Mouse (Mus musculus) hindbrain, embryonic 12.5 days (tissue): ENCODE data around the gene Pitpnm1. TPM values are rescaled to one million over a fixed set of nuclear protein-coding genes. Genes with fewer than 3 reads are reported as not detected.

ENCODE experiments used
- ATAC-seq: fragments of 200-750 bp; cut with Nextera tagmentation; 2 replicates; pipeline ENCODE4 v1.8.0; 2017; ENCODE audit warnings: moderate TSS enrichment; ENCODE audit not compliant: low FRiP score
- H3K27ac ChIP-seq: fragments of 300-500 bp; sonication (generic); 2 replicates; pipeline ENCODE4 v1.5.1; 2016; ENCODE audit warnings: mild to moderate bottlenecking
- H3K27me3 ChIP-seq: fragments of 300-500 bp; sonication (generic); 2 replicates; pipeline ENCODE4 v1.6.1; 2016; ENCODE audit warnings: mild to moderate bottlenecking
- H3K36me3 ChIP-seq: fragments of 300-500 bp; sonication (generic); 2 replicates; pipeline ENCODE4 v1.6.1; 2016; ENCODE audit warnings: mild to moderate bottlenecking
- H3K4me1 ChIP-seq: fragments of 300-500 bp; sonication (generic); 2 replicates; pipeline ENCODE4 v1.6.1; 2016
- H3K4me2 ChIP-seq: fragments of 300-500 bp; sonication (generic); replicated peaks from 2 replicates; pipeline ENCODE4 v1.6.1; 2016; ENCODE audit warnings: mild to moderate bottlenecking
- H3K4me3 ChIP-seq: fragments of 300-500 bp; sonication (generic); 2 replicates; pipeline ENCODE4 v1.5.1; 2016; ENCODE audit warnings: mild to moderate bottlenecking
- H3K9ac ChIP-seq: fragments of 300-500 bp; sonication (generic); 2 replicates; pipeline ENCODE4 v1.6.1; 2016; ENCODE audit warnings: mild to moderate bottlenecking, moderate library complexity
- H3K9me3 ChIP-seq: fragments of 300-500 bp; sonication (generic); replicated peaks from 2 replicates; pipeline ENCODE4 v1.6.1; 2016; ENCODE audit warnings: mild to moderate bottlenecking
- WGBS: fragments of 180-500 bp; shearing (Covaris S2); methylation state at CpG from one replicate; pipeline ENCODE4 v1.1.7; 2016; 5-methylcytosine and 5-hydroxymethylcytosine counted together
- polyA plus RNA-seq: library from polyadenylated mRNA; unstranded; fragments of >200 nt; fragmentation: Nextera tagmentation; extraction: Ambion mirVana; gene quantifications from 2 replicates; pipeline ENCODE4 v1.2.1, GENCODE M21; 2016

The Pitpnm1 gene
- polyA plus RNA-seq, 1 experiment from 2014 or later: 24.4 TPM

DNA sequence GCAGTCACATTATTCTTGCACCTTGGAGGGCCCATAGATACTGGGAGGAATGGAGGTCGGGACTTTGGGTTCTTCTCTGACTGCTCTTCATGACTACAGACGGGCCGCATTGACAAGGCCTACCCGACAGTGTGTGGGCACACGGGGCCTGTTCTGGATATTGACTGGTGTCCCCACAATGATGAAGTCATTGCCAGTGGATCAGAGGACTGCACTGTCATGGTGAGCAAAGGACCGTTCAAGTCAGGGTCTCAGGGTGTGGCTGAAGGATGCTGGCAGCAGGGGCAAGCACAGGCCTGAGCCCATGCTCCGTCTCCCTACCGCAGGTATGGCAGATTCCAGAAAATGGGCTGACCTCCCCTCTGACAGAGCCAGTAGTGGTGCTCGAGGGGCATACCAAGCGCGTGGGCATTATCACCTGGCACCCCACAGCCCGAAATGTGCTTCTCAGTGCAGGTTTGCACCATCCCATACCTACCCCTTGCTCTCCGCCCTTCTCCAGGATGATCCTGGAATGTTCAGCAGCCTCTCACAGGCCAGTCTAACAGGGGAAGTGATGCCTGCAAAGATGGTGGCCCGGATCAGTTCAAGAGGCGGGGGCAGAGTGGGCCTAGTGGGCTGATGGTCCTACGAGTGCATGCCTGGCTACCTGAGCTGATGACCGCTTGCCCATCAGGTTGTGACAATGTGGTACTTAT is 50.1 kb downstream of the Pitpnm1 start:
- Histone ChIP-seq H3K27me3 (no peaks in the 10 kb centered on the region), H3K4me1 (peaks cover 26% of the 10 kb centered on the region), H3K9me3 (no peaks in the 10 kb centered on the region), H3K4me2 (peak overlapping the region; percentile 89; the same call in 1 of the 2 replicates), H3K4me3 (no peak overlapping the region), H3K27ac (no peak overlapping the region), H3K36me3 (peaks cover 29% of the 10 kb centered on the region), H3K9ac (no peak overlapping the region; the same call in 1 of the 2 replicates)
- 96% methylated on average over 17 of the region's 17 CpGs for WGBS
- no peak for ATAC-seq

DNA sequence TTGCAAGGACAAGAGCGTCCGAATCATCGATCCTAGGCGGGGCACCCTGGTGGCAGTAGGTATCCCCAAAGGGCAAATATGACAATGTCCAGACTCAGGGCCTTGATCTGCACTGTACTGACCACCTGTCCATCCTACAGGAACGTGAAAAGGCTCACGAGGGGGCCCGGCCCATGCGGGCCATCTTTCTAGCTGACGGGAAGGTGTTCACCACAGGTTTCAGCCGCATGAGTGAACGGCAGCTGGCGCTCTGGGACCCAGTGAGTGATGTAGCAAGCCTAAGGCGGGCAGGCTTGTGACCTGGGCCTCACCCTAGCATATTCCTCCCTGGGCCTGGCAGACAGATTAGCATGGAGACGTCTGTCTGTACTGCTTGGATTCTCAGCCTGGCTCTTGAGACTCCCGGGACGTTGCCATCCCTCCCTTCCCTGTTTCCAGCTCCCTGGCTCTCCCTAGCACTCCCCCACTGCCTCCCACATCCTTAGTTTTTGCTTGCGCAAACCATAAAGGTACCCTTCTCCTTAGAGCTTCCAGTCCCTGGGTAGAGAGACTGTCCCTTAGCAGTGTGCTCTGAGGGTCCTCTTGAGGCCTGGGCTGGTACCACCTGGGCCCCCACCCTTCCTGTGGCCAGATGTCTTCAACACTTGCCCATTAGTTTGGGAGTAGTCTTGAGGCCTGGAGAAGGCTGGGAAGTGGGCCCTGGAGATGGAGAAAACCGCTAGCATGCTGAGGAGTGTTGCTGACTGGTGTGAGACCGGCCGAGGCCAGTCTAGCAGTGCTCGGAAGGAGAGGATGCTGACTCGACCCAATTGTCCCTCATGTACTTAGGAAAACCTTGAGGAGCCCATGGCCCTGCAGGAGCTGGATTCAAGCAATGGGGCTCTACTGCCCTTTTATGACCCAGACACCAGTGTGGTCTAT is 51.0 kb downstream of the Pitpnm1 start:
- H3K36me3 ChIP-seq: peaks cover 33% of the 10 kb centered on the region
- no peak overlapping the region for H3K4me2 ChIP-seq
- no peak overlapping the region for H3K27ac ChIP-seq
- H3K4me1 ChIP-seq: peaks cover 26% of the 10 kb centered on the region
- no peaks in the 10 kb centered on the region for H3K27me3 ChIP-seq
- ATAC-seq: no peak
- H3K4me3 ChIP-seq: no peak overlapping the region
- no peak overlapping the region for H3K9ac ChIP-seq
- H3K9me3 ChIP-seq: no peaks in the 10 kb centered on the region
- 88% methylated on average over 22 of the region's 22 CpGs for WGBS

DNA sequence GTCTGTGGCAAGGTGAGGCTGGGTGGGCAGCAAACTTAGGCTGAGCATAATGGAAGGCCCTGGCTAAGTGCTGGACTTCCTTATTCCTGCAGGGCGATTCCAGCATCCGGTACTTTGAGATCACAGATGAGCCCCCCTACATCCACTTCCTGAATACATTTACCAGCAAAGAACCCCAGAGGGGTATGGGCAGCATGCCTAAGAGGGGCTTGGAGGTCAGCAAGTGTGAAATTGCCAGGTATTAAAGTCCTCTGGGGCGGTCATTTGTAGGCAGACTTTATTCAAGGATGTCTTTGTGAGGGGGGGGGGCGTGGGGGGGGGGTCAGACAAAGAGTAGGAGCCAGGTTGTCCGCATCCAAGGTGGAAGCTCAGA is 51.7 kb downstream of the Pitpnm1 start:
- no peak overlapping the region for H3K4me3 ChIP-seq
- ATAC-seq: no peak
- no peak overlapping the region for H3K9ac ChIP-seq
- H3K4me1 ChIP-seq: peaks cover 29% of the 10 kb centered on the region
- peaks cover 40% of the 10 kb centered on the region for H3K36me3 ChIP-seq
- H3K9me3 ChIP-seq: no peaks in the 10 kb centered on the region
- 73% methylated on average over 5 of the region's 5 CpGs for WGBS
- no peak overlapping the region for H3K27ac ChIP-seq
- no peak overlapping the region for H3K4me2 ChIP-seq
- H3K27me3 ChIP-seq: no peaks in the 10 kb centered on the region

DNA sequence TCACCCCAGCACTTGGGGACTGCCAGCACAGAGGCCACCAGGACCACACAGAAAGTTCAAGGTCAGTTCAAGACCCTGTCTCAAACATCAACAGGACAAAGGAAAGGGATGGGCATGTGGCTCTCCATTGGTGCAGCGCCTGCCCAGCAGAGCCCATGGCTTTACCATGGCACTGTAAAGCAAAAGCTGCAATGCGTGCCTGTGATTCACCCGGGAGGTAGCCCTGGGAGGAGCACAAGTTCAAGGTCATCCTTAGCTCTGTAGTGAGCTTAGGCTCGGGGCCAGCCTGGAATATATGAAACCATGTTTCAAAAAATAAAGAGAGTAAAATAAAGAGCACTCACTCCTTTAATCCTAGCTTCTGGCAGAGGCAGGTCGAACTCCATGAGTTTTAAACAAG is 52.1 kb downstream of the Pitpnm1 start:
- Histone ChIP-seq H3K4me2 (no peak overlapping the region), H3K4me1 (peaks cover 29% of the 10 kb centered on the region), H3K9me3 (no peaks in the 10 kb centered on the region), H3K27ac (no peak overlapping the region), H3K36me3 (peaks cover 44% of the 10 kb centered on the region), H3K4me3 (no peak overlapping the region), H3K27me3 (no peaks in the 10 kb centered on the region), H3K9ac (no peak overlapping the region)
- ATAC-seq: no peak
- WGBS: 88% methylated on average over 5 of the region's 5 CpGs

DNA sequence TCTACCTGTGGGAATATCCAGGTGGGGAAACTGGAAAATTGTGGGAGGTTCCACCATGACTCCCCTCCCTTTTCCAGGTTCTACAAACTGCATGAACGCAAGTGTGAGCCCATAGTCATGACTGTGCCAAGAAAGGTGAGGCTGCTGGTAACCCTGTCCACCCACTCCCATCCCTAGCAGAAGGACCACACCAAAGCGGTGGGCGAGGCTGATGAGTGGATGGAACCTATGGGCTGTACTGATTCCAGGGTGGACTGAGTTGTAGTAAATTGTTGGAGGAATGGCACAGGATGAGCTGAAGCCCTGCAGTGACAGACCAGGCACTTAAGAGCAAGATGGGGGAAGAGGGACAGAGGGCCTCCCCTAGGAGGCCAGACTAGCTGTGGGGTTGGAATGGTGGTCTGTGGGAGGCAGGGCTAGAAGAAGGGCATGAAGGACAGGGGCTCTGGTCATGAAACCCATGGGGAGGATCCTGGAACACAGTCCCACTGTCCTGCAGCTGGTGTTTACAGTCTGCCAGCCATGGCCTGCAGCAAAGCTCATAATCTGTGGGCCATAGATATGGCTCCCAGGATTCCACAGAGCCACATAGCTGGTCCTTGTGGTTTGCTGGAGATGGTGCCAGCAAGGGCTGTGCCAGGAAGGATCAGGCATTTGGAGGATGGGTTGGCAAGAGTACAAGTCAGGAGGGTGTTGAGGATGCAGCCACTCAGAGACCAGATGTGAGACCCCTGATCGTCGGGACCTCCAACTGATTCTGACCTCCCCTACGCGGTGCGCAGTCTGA is 52.8 kb downstream of the Pitpnm1 start:
- peaks cover 26% of the 10 kb centered on the region for H3K4me1 ChIP-seq
- H3K27me3 ChIP-seq: no peaks in the 10 kb centered on the region
- 87% methylated on average over 8 of the region's 8 CpGs for WGBS
- H3K9ac ChIP-seq: no peak overlapping the region
- H3K9me3 ChIP-seq: no peaks in the 10 kb centered on the region
- H3K36me3 ChIP-seq: peaks cover 51% of the 10 kb centered on the region
- no peak overlapping the region for H3K4me2 ChIP-seq
- no peak overlapping the region for H3K4me3 ChIP-seq
- no peak overlapping the region for H3K27ac ChIP-seq
- ATAC-seq: no peak

DNA sequence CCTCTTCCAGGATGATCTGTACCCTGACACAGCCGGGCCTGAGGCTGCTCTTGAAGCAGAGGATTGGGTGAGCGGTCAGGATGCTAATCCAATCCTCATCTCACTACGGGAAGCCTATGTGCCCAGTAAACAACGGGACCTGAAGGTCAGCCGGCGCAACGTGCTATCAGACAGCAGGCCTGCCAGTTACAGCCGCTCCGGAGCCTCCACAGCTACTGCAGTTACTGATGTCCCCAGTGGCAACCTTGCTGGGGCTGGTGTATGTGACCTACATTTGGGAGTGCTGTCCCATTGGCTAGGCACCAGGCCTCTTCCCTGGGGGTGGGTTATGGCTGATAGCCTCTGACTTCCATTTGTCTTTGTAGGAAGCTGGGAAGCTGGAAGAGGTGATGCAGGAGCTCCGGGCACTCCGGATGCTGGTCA is 53.4 kb downstream of the Pitpnm1 start, which contains the start of gene Ptprcap:
TSS of gene Ptprcap (plus strand) at position 373 of the 423 bp plus-strand sequence.
- no peak within 1 kb of the TSS for H3K9ac ChIP-seq
- ATAC-seq: no peak

DNA sequence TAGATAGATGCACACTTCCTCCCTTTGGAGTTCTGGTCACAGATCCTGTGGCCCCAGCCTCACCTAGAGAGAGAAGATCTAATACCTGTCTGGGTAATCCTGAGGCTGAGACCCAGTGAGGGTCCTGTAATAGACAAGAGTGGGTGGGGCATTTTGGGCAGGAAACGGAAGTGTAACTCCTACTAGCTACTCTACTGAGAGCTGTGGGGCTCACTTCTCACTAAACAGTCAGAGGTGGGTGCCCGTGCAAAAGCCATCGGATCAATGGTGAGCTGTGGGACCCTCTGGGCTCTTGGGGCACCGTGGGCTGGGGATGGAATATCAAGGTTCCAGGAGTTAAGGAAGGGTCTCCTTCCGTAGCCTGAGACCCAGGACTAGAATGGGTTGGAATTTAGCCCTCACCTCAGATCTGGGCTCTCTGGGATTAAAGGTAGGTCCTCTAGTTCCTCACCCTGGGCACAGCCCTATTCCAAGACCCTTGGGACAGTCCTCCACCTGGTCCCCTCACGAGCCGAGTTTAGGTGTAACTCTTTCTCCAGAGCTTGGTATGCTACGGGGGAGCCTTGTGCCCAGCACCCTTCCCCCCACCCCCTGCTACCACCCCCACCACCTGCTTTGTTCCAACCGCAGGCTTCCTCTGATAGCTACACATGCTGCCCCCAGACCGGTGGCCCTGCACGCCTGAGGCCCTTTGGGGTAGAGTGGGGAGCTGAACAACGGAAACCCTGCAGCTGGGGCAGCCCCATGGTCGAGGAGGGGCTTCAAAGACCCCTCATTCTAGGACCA is 54.8 kb downstream of the Pitpnm1 start:
- H3K4me3 ChIP-seq: no peak overlapping the region
- H3K36me3 ChIP-seq: peaks cover 71% of the 10 kb centered on the region
- peaks cover 12% of the 10 kb centered on the region for H3K4me1 ChIP-seq
- no peak for ATAC-seq
- no peak overlapping the region for H3K27ac ChIP-seq
- H3K9me3 ChIP-seq: no peaks in the 10 kb centered on the region
- WGBS: 81% methylated on average over 13 of the region's 13 CpGs
- H3K9ac ChIP-seq: no peak overlapping the region
- no peak overlapping the region for H3K4me2 ChIP-seq
- H3K27me3 ChIP-seq: no peaks in the 10 kb centered on the region

More for the DNA sequence above, 53.4 kb downstream of the Pitpnm1 start, which contains the start of gene Ptprcap:
- 72% methylated on average over 11 of the region's 11 CpGs for WGBS
- Histone ChIP-seq H3K9me3 (no peaks in the 10 kb centered on the region), H3K4me1 (peaks cover 20% of the 10 kb centered on the region), H3K27me3 (no peaks in the 10 kb centered on the region), H3K4me2 (no peak within 1 kb of the TSS), H3K36me3 (peaks cover 57% of the 10 kb centered on the region), H3K4me3 (no peak within 1 kb of the TSS), H3K27ac (no peak within 1 kb of the TSS; the same call in 1 of the 2 replicates)

DNA sequence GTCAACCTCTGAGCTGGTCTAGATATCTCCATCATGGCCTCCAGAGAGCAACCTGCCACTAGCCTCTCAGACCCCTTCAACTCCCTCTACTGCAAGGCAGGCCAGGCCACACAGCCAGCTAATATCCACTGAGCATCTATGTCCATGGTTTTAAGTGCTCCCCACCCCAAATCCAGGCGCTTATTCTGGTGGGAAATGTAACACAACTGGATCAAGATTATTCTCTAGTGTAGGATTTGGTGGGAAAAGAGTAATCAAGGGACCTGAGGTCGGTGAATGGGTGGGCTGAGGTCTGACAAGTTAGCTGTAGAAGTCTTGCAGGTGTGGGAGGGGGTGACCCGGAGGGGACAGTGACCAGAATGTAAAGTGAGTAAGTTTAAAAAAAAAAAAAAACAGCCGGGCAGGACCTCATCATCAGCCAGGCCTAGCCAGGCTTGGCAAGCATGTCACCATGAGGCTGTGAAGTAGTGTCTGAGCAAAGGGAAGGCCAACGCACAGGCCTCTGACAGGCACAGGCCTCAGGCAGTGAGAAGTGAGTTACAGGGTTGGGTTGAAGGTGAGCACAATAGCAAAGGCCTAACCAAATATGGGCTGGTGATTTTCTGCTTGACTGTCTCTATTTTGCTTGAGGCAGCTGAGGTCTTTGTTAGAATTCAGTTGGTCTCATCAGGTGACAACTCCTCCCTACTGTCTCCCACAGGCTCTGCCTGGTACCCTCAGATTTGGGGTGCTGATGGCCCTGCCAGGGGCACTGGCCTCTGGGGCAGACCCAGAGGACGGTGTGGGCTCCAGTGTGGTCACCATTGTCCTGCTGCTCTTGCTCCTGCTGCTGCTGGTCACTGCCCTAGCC is 55.6 kb downstream of the Pitpnm1 start:
- WGBS: 68% methylated on average over 6 of the region's 6 CpGs
- peaks cover 71% of the 10 kb centered on the region for H3K36me3 ChIP-seq

DNA sequence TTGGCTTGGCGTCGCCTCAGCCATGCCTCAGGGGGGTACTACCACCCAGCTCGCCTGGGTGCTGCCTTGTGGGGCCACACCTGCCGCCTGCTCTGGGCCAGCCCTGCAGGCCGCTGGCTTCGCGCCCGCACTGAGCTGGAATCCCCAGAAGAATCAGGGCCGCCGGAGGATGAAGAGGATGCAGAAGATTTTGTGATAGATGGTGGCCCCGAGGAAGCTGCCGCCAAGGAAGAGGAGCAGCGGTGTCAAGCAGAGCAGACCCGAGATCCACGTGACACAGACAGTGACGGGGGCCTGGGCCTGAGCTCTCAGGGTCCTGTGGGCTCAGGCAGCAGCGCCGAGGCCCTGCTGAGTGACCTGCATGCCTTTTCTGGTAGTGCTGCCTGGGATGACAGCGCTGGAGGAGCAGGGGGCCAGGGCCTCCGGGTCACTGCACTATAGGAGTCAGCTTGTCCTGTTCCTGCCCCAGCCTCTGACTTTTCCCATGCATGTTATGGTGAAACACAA is 56.3 kb downstream of the Pitpnm1 start:
- Histone ChIP-seq H3K4me2 (no peak overlapping the region), H3K4me3 (no peak overlapping the region), H3K4me1 (peaks cover 3% of the 10 kb centered on the region; the same call in 1 of the 2 replicates), H3K27ac (peak overlapping the region; percentile 60), H3K9me3 (no peaks in the 10 kb centered on the region), H3K36me3 (peaks cover 71% of the 10 kb centered on the region), H3K27me3 (no peaks in the 10 kb centered on the region), H3K9ac (no peak overlapping the region)
- ATAC-seq: no peak
- 69% methylated on average over 20 of the region's 20 CpGs for WGBS

More for the DNA sequence above, 55.6 kb downstream of the Pitpnm1 start:
- H3K4me3 ChIP-seq: no peak overlapping the region
- H3K9me3 ChIP-seq: no peaks in the 10 kb centered on the region
- H3K9ac ChIP-seq: no peak overlapping the region
- H3K4me1 ChIP-seq: peaks cover 5% of the 10 kb centered on the region; the same call in 1 of the 2 replicates
- H3K27me3 ChIP-seq: no peaks in the 10 kb centered on the region
- no peak for ATAC-seq
- peak overlapping the region; percentile 60 for H3K27ac ChIP-seq
- H3K4me2 ChIP-seq: no peak overlapping the region

DNA sequence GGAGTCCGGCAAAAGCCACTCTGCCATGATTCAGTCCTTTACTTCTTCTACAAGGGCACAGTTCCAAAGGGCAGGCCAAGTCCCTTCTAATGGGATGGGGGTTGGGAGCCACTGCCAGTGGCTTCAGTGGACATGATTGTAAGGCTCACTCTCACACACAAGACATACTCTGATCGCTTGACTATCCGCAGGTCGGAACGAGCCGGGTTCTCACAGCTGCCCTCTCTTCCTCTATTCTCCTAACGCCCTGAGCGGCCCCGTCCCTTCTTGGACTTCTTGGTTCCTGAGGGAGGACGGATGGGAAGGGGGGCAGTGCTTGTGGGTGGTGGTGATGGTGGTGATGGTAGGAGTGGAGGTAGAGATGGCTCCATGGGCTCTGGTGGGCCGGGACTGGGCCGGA is 57.0 kb downstream of the Pitpnm1 start:
- Histone ChIP-seq H3K4me1 (peaks cover 3% of the 10 kb centered on the region; the same call in 1 of the 2 replicates), H3K4me2 (no peak overlapping the region), H3K36me3 (peaks cover 71% of the 10 kb centered on the region), H3K27me3 (no peaks in the 10 kb centered on the region), H3K9ac (no peak overlapping the region), H3K27ac (no peak overlapping the region), H3K9me3 (no peaks in the 10 kb centered on the region), H3K4me3 (no peak overlapping the region)
- no peak for ATAC-seq
- WGBS: 87% methylated on average over 12 of the region's 12 CpGs
